Mouse (Mus musculus) right cerebral cortex, postnatal 25 days (tissue): ENCODE data around the gene Cyba.
A peak's percentile ranks its signal among the peaks of the same experiment; 100 is the strongest.

Source experiments
- DNase-seq: peaks from one replicate; pipeline ENCODE4 v3.0.0; 2022

The Cyba gene

GRCm38 (mm10) chr8:122451161-122451703 lies 18.5 kb upstream of the Cyba start:
- DNase-seq = no peak

- DNase-seq = no peak
These were observed 12.5 kb upstream of the Cyba start for GRCm38 (mm10) chr8:122445203-122445602.

- DNase-seq = peak; percentile 76
These were observed 11.5 kb upstream of the Cyba start for GRCm38 (mm10) chr8:122444058-122444748.

GRCm38 (mm10) chr8:122443262-122444006 lies 10.7 kb upstream of the Cyba start, which contains the start of gene Mvd:
TSS of gene Mvd (minus strand) at chr8:122443422.
- DNase-seq = peak; percentile 100

GRCm38 (mm10) chr8:122442781-122443180 lies 10.1 kb upstream of the Cyba start:
- DNase-seq = no peak

- no peak for DNase-seq
These were observed 9.6 kb upstream of the Cyba start for GRCm38 (mm10) chr8:122442356-122442755.

- DNase-seq = no peak
These were observed 8.6 kb upstream of the Cyba start for GRCm38 (mm10) chr8:122441326-122441725.

GRCm38 (mm10) chr8:122439336-122439735 lies 6.6 kb upstream of the Cyba start:
- DNase-seq = no peak

- no peak for DNase-seq
These were observed 5.1 kb upstream of the Cyba start for GRCm38 (mm10) chr8:122437708-122438331.

- no peak for DNase-seq
These were observed 3.9 kb upstream of the Cyba start for GRCm38 (mm10) chr8:122436586-122437125.

GRCm38 (mm10) chr8:122436146-122436545 lies 3.4 kb upstream of the Cyba start:
- no peak for DNase-seq

- DNase-seq = no peak
These were observed 2.6 kb upstream of the Cyba start for GRCm38 (mm10) chr8:122435375-122435774.

- DNase-seq = no peak
These were observed 657 bp upstream of the Cyba start for GRCm38 (mm10) chr8:122433269-122433905.

GRCm38 (mm10) chr8:122431694-122432442 lies 862 bp downstream of the Cyba start:
- no peak for DNase-seq

GRCm38 (mm10) chr8:122430646-122431045 lies 2.1 kb downstream of the Cyba start:
- no peak for DNase-seq

- no peak for DNase-seq
These were observed 2.6 kb downstream of the Cyba start for GRCm38 (mm10) chr8:122430058-122430636.

- DNase-seq = no peak
These were observed 4.6 kb downstream of the Cyba start for GRCm38 (mm10) chr8:122428163-122428562.

GRCm38 (mm10) chr8:122427607-122428006 lies 5.1 kb downstream of the Cyba start:
- no peak for DNase-seq

GRCm38 (mm10) chr8:122426145-122426544 lies 6.6 kb downstream of the Cyba start:
- DNase-seq = no peak

- no peak for DNase-seq
These were observed 9.1 kb downstream of the Cyba start for GRCm38 (mm10) chr8:122423659-122424058.

- no peak for DNase-seq
These were observed 9.5 kb downstream of the Cyba start for GRCm38 (mm10) chr8:122423217-122423616.
